Mouse (Mus musculus): ENCODE data around the gene Nostrin.

GRCm38 (mm10) chr2:69125425-69125824 lies 10.2 kb upstream of the Nostrin start:
- TF ChIP-seq CTCF (IDR thresholded peaks at IDR 0.05 in 2 of 3, conservative IDR thresholded peaks at IDR 0.05 in 1 of 3; ENCODE audit: control insufficient read depth in 1 of 3, insufficient read depth in 1 of 3, low read depth in 2 of 3, low read length in 3 of 3, poor library complexity in 1 of 3, severe bottlenecking in 1 of 3): no peak
- no peak for TF ChIP-seq USF1 (IDR thresholded peaks at IDR 0.05; ENCODE audit: low read depth, low read length)
- TF ChIP-seq SMC3 (IDR thresholded peaks at IDR 0.05; ENCODE audit: low read depth, low read length): no peak
- no peak for TF ChIP-seq EP300 (IDR thresholded peaks at IDR 0.05; ENCODE audit: low read depth in 1 of 2, low read length in 2 of 2)
- no peak for TF ChIP-seq POLR2AphosphoS2 (IDR thresholded peaks at IDR 0.05; ENCODE audit: low read length)
- no peak for TF ChIP-seq BHLHE40 (IDR thresholded peaks at IDR 0.05; ENCODE audit: borderline replicate concordance, low read depth, low read length)
- no peak for TF ChIP-seq NELFE (IDR thresholded peaks at IDR 0.05; ENCODE audit: low read depth, low read length)
- no peak for TF ChIP-seq TCF12 (IDR thresholded peaks at IDR 0.05; ENCODE audit: low read depth, low read length)
- no peak for TF ChIP-seq GATA1 (IDR thresholded peaks at IDR 0.05; ENCODE audit: low read depth, low read length)
- TF ChIP-seq POLR2A (IDR thresholded peaks at IDR 0.05; ENCODE audit: control insufficient read depth in 1 of 2, insufficient read depth in 1 of 2, low read depth in 1 of 2, low read length in 2 of 2, poor library complexity in 1 of 2): no peak
- no peak for TF ChIP-seq ZMIZ1 (IDR thresholded peaks at IDR 0.05; ENCODE audit: low read depth, low read length)
- no peak for TF ChIP-seq MEF2A (IDR thresholded peaks at IDR 0.05; ENCODE audit: extremely low read depth, insufficient replicate concordance, low read depth, low read length, poor library complexity, severe bottlenecking)
- TF ChIP-seq MAFK (IDR thresholded peaks at IDR 0.05; ENCODE audit: borderline replicate concordance, low read depth, low read length): no peak
- no peak for TF ChIP-seq MXI1 (IDR thresholded peaks at IDR 0.05; ENCODE audit: low read depth, low read length)
